Mouse (Mus musculus) spleen, adult 2 months (tissue): ENCODE measurements around the gene Etl4. TPM values are rescaled to one million over a fixed set of nuclear protein-coding genes. Genes with fewer than 3 reads are reported as not detected.

Source experiments
- DNase-seq, 2 experiments: peaks; one replicate each; pipeline versions ENCODE4 v3.0.0 to v3.0.0-alpha.2; 2012 to 2021; ENCODE audit warnings: low spot score in 2 of 2, low read depth in 1 of 2
- H3K27ac ChIP-seq: fragments of 200-500 bp; 2 replicates; pipeline ENCODE4 v1.5.1; 2012; ENCODE audit warnings: low read length, inconsistent platforms; ENCODE audit not compliant: insufficient read depth
- H3K27me3 ChIP-seq: fragments of 200-500 bp; 2 replicates; pipeline ENCODE4 v1.6.1; 2012; ENCODE audit warnings: mild to moderate bottlenecking, moderate library complexity, low read length, inconsistent platforms; ENCODE audit not compliant: control insufficient read depth, insufficient read depth
- H3K36me3 ChIP-seq: fragments of 200-500 bp; 2 replicates; pipeline ENCODE4 v1.6.1; 2012; ENCODE audit warnings: mild to moderate bottlenecking, low read length, inconsistent platforms; ENCODE audit not compliant: control insufficient read depth, insufficient read depth
- H3K4me1 ChIP-seq: fragments of 200-500 bp; 2 replicates; pipeline ENCODE4 v1.6.1; 2011; ENCODE audit warnings: inconsistent platforms; ENCODE audit not compliant: control insufficient read depth, insufficient read depth, insufficient read length
- H3K4me3 ChIP-seq: fragments of 200-500 bp; 2 replicates; pipeline ENCODE4 v1.5.1; 2011; ENCODE audit warnings: mild to moderate bottlenecking, inconsistent platforms; ENCODE audit not compliant: insufficient read depth, insufficient read length; ENCODE audit errors: extremely low read depth
- CTCF ChIP-seq: fragments of 200-500 bp; IDR thresholded peaks from 2 replicates; pipeline ENCODE4 v1.5.1; 2011; ENCODE audit warnings: mild to moderate bottlenecking, inconsistent platforms; ENCODE audit not compliant: insufficient read depth, insufficient read length, insufficient replicate concordance; ENCODE audit errors: extremely low read depth
- POLR2A ChIP-seq: fragments of 200-500 bp; IDR thresholded peaks from 2 replicates; pipeline ENCODE4 v1.6.1; 2011; ENCODE audit warnings: low read depth, low read length, inconsistent platforms
- WGBS: fragments of 180-500 bp; shearing (Covaris S2); methylation state at CpG from one replicate; pipeline ENCODE4 v1.1.7; 2018; 5-methylcytosine and 5-hydroxymethylcytosine counted together
- polyA plus RNA-seq: library from polyadenylated mRNA; depleted of rRNA; stranded (reverse); fragments of >200 nt; gene quantifications from 2 replicates; pipeline ENCODE4 v1.2.3, GENCODE M21; 2012

Gene Etl4
- polyA plus RNA-seq, 1 experiment, result 5.3 TPM

- no peaks in the 10 kb centered on the region for H3K27me3 ChIP-seq
- no peaks in the 10 kb centered on the region for H3K4me1 ChIP-seq
- no peak overlapping the region for H3K27ac ChIP-seq
- no peak for DNase-seq
- WGBS, result 72% methylated on average over 3 of the region's 3 CpGs
- no peak overlapping the region for H3K4me3 ChIP-seq
- H3K36me3 ChIP-seq, result no peaks in the 10 kb centered on the region
- TF ChIP-seq CTCF (no peak), POLR2A (no peak)
These were observed 541.4 kb downstream of the Etl4 start for GRCm38 (mm10) chr2:20450945-20451344.

GRCm38 (mm10) chr2:20453506-20454206, 544.1 kb downstream of the Etl4 start:
- H3K36me3 ChIP-seq, result no peaks in the 10 kb centered on the region
- DNase-seq, result no peak
- H3K27ac ChIP-seq, result no peak overlapping the region
- H3K27me3 ChIP-seq, result no peaks in the 10 kb centered on the region
- H3K4me1 ChIP-seq, result no peaks in the 10 kb centered on the region
- no peak overlapping the region for H3K4me3 ChIP-seq
- TF ChIP-seq POLR2A, result no peak
- TF ChIP-seq CTCF, result no peak
- WGBS, result 56% methylated on average over 3 of the region's 3 CpGs

GRCm38 (mm10) chr2:20479199-20479598, 569.6 kb downstream of the Etl4 start:
- H3K27ac ChIP-seq, result no peak overlapping the region
- no peak overlapping the region for H3K4me3 ChIP-seq
- H3K27me3 ChIP-seq, result no peaks in the 10 kb centered on the region
- no peaks in the 10 kb centered on the region for H3K4me1 ChIP-seq
- H3K36me3 ChIP-seq, result no peaks in the 10 kb centered on the region
- DNase-seq, result no peak
- WGBS, result 85% methylated on average over 2 of the region's 2 CpGs
- TF ChIP-seq POLR2A, result no peak
- TF ChIP-seq CTCF, result no peak

GRCm38 (mm10) chr2:20486137-20486788, 576.7 kb downstream of the Etl4 start:
- 56% methylated on average over 2 of the region's 2 CpGs for WGBS
- no peaks in the 10 kb centered on the region for H3K27me3 ChIP-seq
- TF ChIP-seq POLR2A (no peak), CTCF (no peak)
- no peak overlapping the region for H3K4me3 ChIP-seq
- no peaks in the 10 kb centered on the region for H3K4me1 ChIP-seq
- H3K36me3 ChIP-seq, result no peaks in the 10 kb centered on the region
- DNase-seq, result no peak
- no peak overlapping the region for H3K27ac ChIP-seq

GRCm38 (mm10) chr2:20489090-20489489, 579.5 kb downstream of the Etl4 start:
- no peak for DNase-seq
- Histone ChIP-seq H3K36me3 (no peaks in the 10 kb centered on the region), H3K27me3 (no peaks in the 10 kb centered on the region), H3K4me1 (no peaks in the 10 kb centered on the region), H3K4me3 (no peak overlapping the region), H3K27ac (no peak overlapping the region)
- WGBS, result 56% methylated on average over 3 of the region's 3 CpGs
- TF ChIP-seq POLR2A (no peak), CTCF (no peak)

- no peak overlapping the region for H3K4me3 ChIP-seq
- H3K36me3 ChIP-seq, result no peaks in the 10 kb centered on the region
- TF ChIP-seq CTCF (no peak), POLR2A (no peak)
- no peaks in the 10 kb centered on the region for H3K4me1 ChIP-seq
- no peak overlapping the region for H3K27ac ChIP-seq
- no peaks in the 10 kb centered on the region for H3K27me3 ChIP-seq
- 49% methylated on average over 2 of the region's 2 CpGs for WGBS
- DNase-seq, result no peak
These were observed 582.5 kb downstream of the Etl4 start for GRCm38 (mm10) chr2:20492125-20492524.

GRCm38 (mm10) chr2:20493806-20494205, 584.2 kb downstream of the Etl4 start:
- WGBS, result 85% methylated on average over 2 of the region's 2 CpGs
- DNase-seq, result no peak
- no peak overlapping the region for H3K4me3 ChIP-seq
- no peak overlapping the region for H3K27ac ChIP-seq
- no peaks in the 10 kb centered on the region for H3K27me3 ChIP-seq
- TF ChIP-seq POLR2A (no peak), CTCF (no peak)
- no peaks in the 10 kb centered on the region for H3K4me1 ChIP-seq
- no peaks in the 10 kb centered on the region for H3K36me3 ChIP-seq
